Mouse (Mus musculus) ES-E14 (cell line): ENCODE data around the gene Nrap. TPM values are rescaled to one million over a fixed set of nuclear protein-coding genes. Genes with fewer than 3 reads are reported as not detected.

Experiments
- DNase-seq: peaks from one replicate; pipeline ENCODE4 v3.0.0-alpha.2; 2013; ENCODE audit warnings: low read depth, low spot score
- H3K27ac ChIP-seq: 2 replicates; pipeline ENCODE4 v1.5.1; 2012; ENCODE audit warnings: low read depth, mild to moderate bottlenecking, low read length, moderate library complexity, mixed read lengths; ENCODE audit not compliant: poor library complexity, insufficient read depth, severe bottlenecking
- H3K36me3 ChIP-seq: 2 replicates; pipeline ENCODE4 v1.6.1; 2012; ENCODE audit warnings: mild to moderate bottlenecking, low read length, moderate library complexity, mixed read lengths; ENCODE audit not compliant: control insufficient read depth, poor library complexity, insufficient read depth, severe bottlenecking
- H3K4me1 ChIP-seq, 2 experiments: fragments of 150-350 bp in 1 of 2; sonication (generic) in 1 of 2; 2 replicates each; pipeline ENCODE4 v1.6.1; 2012; ENCODE audit warnings: low read length in 2 of 2, mild to moderate bottlenecking in 1 of 2, mixed read lengths in 1 of 2; ENCODE audit not compliant: control insufficient read depth in 2 of 2, insufficient read depth in 2 of 2, poor library complexity in 1 of 2
- H3K4me3 ChIP-seq, 2 experiments: fragments of 150-350 bp in 1 of 2; sonication (generic) in 1 of 2; 2 replicates each; pipeline ENCODE4 v1.5.1; 2012; ENCODE audit warnings: low read length in 2 of 2, low read depth in 1 of 2, mild to moderate bottlenecking in 1 of 2, mixed read lengths in 1 of 2; ENCODE audit not compliant: insufficient read depth in 1 of 2, poor library complexity in 1 of 2, severe bottlenecking in 1 of 2
- H3K9ac ChIP-seq: 2 replicates; pipeline ENCODE4 v1.6.1; 2012; ENCODE audit warnings: low read depth, mild to moderate bottlenecking, low read length, mixed read lengths; ENCODE audit not compliant: poor library complexity, insufficient read depth, severe bottlenecking
- H3K9me3 ChIP-seq: fragments of 150-350 bp; sonication (generic); 2 replicates; pipeline ENCODE4 v1.6.1; 2012; ENCODE audit warnings: low read depth, mild to moderate bottlenecking, low read length; ENCODE audit not compliant: control insufficient read depth, insufficient read depth
- CHD2 ChIP-seq: IDR thresholded peaks from 2 replicates; pipeline ENCODE4 v1.6.1; 2014; ENCODE audit warnings: mild to moderate bottlenecking, low read depth, low read length, inconsistent platforms
- HCFC1 ChIP-seq: IDR thresholded peaks from 2 replicates; pipeline ENCODE4 v1.6.1; 2012; ENCODE audit warnings: low read length, inconsistent platforms, borderline replicate concordance; ENCODE audit not compliant: insufficient read depth
- MAFK ChIP-seq: IDR thresholded peaks from 2 replicates; pipeline ENCODE4 v1.6.1; 2014; ENCODE audit warnings: mild to moderate bottlenecking, low read depth, low read length, inconsistent platforms; ENCODE audit not compliant: insufficient read depth
- ZC3H11A ChIP-seq: IDR thresholded peaks from 2 replicates; pipeline ENCODE4 v1.6.1; 2012; ENCODE audit warnings: low read depth, mild to moderate bottlenecking, inconsistent platforms, low read length, borderline replicate concordance
- ZNF384 ChIP-seq: IDR thresholded peaks from 2 replicates; pipeline ENCODE4 v1.6.1; 2012; ENCODE audit warnings: low read depth, low read length, inconsistent platforms
- in situ Hi-C, 2 experiments: fragments of 600-800 bp; cut with MboI; formaldehyde crosslinking; loops; one replicate each; pipeline ENCODE4 v1.15.1; 2025; ENCODE audit warnings: low sequenced_read_pairs in 2 of 2, inconsistent platforms in 1 of 2; ENCODE audit not compliant: unreplicated experiment in 2 of 2
- total RNA-seq: library from RNA; depleted of rRNA; stranded (reverse); fragments of 300-350 nt; gene quantifications from 2 replicates; pipeline ENCODE4 v1.2.3, GENCODE M21; 2012

Nrap gene
- total RNA-seq, 1 experiment: 0.09 TPM

DNA sequence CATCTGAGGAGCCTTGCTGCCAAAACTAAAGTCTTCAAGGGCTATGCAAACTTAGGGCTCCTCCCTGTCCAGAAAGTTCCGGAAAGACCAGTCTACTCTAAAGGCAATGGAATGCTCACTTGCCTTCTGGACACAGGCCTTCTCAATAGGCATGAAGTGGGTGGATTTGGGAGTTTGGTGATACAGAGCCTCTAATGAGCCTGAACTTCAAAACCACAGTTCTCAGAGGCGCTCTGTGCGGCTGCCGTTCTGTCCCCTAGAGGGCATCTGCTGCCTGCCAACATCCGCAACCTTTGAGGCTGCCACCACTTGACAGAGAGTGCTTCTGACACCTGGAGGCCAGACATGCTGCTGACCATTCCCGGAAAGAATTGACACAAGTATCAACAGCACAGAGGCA lies 40.5 kb downstream of the Nrap start:
- Histone ChIP-seq H3K36me3 (no peaks in the 10 kb centered on the region), H3K27ac (no peak overlapping the region), H3K4me1 (no peaks in the 10 kb centered on the region), H3K9ac (no peak overlapping the region), H3K9me3 (no peaks in the 10 kb centered on the region), H3K4me3 (no peak overlapping the region)
- TF ChIP-seq CHD2 (no peak), HCFC1 (no peak), ZC3H11A (no peak), ZNF384 (no peak), MAFK (no peak)
- DNase-seq: no peak
- in situ Hi-C loops: no loop called here

DNA sequence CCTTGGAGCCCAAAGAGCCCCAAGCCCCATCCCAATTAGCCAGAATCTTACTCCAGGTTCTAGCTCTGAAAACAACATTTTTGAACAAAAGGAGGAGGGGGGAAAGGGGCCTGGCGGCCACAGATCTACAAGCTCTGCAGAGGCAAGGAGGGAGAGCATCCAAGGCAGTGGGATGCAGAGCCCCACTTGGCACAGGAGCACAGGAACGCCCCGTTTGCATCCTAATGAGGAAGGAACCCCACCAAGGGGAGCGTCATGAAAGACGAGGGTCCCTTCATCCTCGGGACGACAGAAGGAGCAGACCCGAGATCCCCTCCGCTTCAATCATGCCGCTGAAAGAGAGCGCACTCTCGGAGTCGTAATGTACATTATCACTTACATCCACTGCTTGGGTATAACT lies 43.1 kb downstream of the Nrap start:
- no peaks in the 10 kb centered on the region for H3K4me1 ChIP-seq
- no peak for DNase-seq
- TF ChIP-seq HCFC1 (no peak), CHD2 (no peak), MAFK (no peak), ZC3H11A (no peak), ZNF384 (no peak)
- H3K9me3 ChIP-seq: no peaks in the 10 kb centered on the region
- in situ Hi-C loops: no loop called here
- H3K9ac ChIP-seq: no peak overlapping the region
- no peaks in the 10 kb centered on the region for H3K36me3 ChIP-seq
- H3K27ac ChIP-seq: no peak overlapping the region
- H3K4me3 ChIP-seq: no peak overlapping the region

DNA sequence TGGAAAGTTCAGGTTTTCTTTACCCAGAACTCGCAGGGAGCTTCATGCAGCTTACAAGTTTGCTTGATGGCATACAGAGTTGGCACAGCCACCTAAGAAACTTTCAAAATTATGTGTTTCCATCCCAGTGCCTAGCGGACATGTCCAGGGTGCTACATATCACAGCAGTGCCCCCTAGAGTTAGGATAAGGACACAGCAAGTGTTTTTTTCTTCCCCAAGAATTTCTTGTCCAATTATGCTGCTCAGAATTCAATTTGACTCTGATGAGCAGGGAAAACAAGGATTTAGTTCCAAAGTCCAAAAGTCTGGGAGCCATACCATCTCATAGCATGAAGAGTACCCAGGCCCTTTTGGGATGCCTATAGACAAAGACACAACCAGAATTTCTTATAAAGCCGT lies 43.8 kb downstream of the Nrap start:
- peak; percentile 41 for DNase-seq
- Histone ChIP-seq H3K4me1 (no peaks in the 10 kb centered on the region), H3K36me3 (no peaks in the 10 kb centered on the region), H3K27ac (no peak overlapping the region), H3K9ac (no peak overlapping the region), H3K4me3 (no peak overlapping the region), H3K9me3 (no peaks in the 10 kb centered on the region)
- in situ Hi-C loops: no loop called here
- TF ChIP-seq ZNF384: no peak
- TF ChIP-seq ZC3H11A: peak; percentile 11; the same call in 1 of the 2 replicates

DNA sequence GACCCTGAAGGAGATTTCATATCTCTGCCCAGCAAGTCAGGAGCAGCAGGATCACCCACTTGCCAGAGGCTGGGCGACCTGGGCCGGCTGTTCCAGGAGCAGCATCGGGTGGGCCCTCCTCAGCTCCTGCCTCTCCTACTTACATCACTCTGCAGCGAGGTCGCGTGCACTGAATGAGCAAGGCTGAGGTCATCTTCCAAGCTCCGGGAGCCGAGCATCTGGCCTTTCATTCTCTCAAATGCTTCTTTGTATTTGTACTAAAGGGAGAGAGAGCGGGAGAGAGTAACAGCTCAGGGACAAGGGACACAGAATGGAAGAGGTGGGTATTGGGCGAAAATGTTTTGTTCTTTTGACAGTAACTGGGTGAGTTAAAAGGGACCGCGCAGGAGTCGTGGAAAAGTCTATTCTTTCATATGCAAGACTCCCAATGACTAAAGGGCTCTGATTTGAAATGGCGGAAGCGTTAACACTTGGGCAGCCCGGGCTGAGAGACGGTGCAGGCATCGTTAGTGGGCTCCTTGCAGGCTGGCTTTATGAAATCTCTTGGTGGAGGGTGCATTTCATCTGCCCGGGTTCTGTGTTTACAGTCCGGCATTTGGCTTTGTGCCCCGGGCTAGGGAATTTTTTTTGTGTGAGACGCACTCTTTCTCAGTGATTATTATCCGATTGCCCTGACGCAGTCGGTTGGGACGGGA lies 45.8 kb downstream of the Nrap start:
- no peak overlapping the region for H3K27ac ChIP-seq
- no peaks in the 10 kb centered on the region for H3K4me1 ChIP-seq
- H3K9me3 ChIP-seq: no peaks in the 10 kb centered on the region
- no peak for DNase-seq
- H3K9ac ChIP-seq: no peak overlapping the region
- H3K36me3 ChIP-seq: no peaks in the 10 kb centered on the region
- H3K4me3 ChIP-seq: no peak overlapping the region
- TF ChIP-seq CHD2: no peak
- TF ChIP-seq MAFK: no peak
- no peak for TF ChIP-seq ZC3H11A
- no peak for TF ChIP-seq ZNF384
- in situ Hi-C loops: no loop called here

DNA sequence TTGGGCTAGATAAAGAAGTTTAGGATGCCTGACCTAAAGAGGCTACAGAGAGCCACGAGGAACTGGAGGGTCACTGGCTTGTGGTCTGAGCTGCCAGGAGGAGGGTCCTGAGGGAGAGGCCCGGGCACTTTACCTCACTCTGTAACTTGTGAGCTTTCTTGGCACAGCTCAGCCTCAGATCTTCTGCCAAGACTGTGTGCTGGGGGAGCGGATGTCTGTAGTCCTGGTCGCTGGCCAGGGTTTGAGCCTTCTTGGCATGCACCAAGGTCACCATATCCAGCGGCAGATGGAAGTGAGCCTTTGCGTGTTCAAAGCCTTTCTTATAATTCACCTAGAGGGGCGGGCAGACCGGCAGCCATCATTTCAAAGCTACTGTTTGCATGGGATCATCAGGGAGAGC lies 47.8 kb downstream of the Nrap start:
- Histone ChIP-seq H3K36me3 (no peaks in the 10 kb centered on the region), H3K4me3 (no peak overlapping the region), H3K27ac (no peak overlapping the region), H3K9ac (no peak overlapping the region), H3K9me3 (no peaks in the 10 kb centered on the region), H3K4me1 (no peaks in the 10 kb centered on the region)
- no peak for TF ChIP-seq HCFC1
- no peak for TF ChIP-seq CHD2
- TF ChIP-seq ZC3H11A: no peak
- no peak for TF ChIP-seq MAFK
- no peak for TF ChIP-seq ZNF384
- in situ Hi-C loops: no loop called here
- DNase-seq: no peak
